Mouse (Mus musculus) embryonic facial prominence, embryonic 11.5 days (tissue): ENCODE measurements around the gene Evpl. TPM values are rescaled to one million over a fixed set of nuclear protein-coding genes. Genes with fewer than 3 reads are reported as not detected.

Experiments
- ATAC-seq: fragments of 200-750 bp; cut with Nextera tagmentation; replicated peaks from 2 replicates; pipeline ENCODE4 v1.8.0; 2017; ENCODE audit warnings: low read depth; ENCODE audit not compliant: insufficient number of reproducible peaks, low FRiP score, low TSS enrichment
- DNase-seq: peaks from one replicate; pipeline ENCODE4 v3.0.0-alpha.2; 2015; ENCODE audit warnings: low spot score
- H3K27ac ChIP-seq: fragments of 300-500 bp; sonication (generic); replicated peaks from 2 replicates; pipeline ENCODE4 v1.5.1; 2014; ENCODE audit warnings: mild to moderate bottlenecking, low read depth, low read length, control low read depth
- H3K27me3 ChIP-seq: fragments of 300-500 bp; sonication (generic); 2 replicates; pipeline ENCODE4 v1.6.1; 2014; ENCODE audit warnings: mild to moderate bottlenecking, low read length, moderate library complexity, mixed read lengths; ENCODE audit not compliant: control insufficient read depth, insufficient read depth
- H3K36me3 ChIP-seq: fragments of 300-500 bp; sonication (generic); replicated peaks from 2 replicates; pipeline ENCODE4 v1.6.1; 2014; ENCODE audit warnings: low read depth, mild to moderate bottlenecking, low read length, moderate library complexity, mixed read lengths; ENCODE audit not compliant: control insufficient read depth, insufficient read depth
- H3K4me1 ChIP-seq: fragments of 300-500 bp; sonication (generic); 2 replicates; pipeline ENCODE4 v1.6.1; 2014; ENCODE audit warnings: low read length, mixed read lengths; ENCODE audit not compliant: control insufficient read depth, insufficient read depth
- H3K4me2 ChIP-seq: fragments of 300-500 bp; sonication (generic); 2 replicates; pipeline ENCODE4 v1.6.1; 2014; ENCODE audit warnings: low read depth, mild to moderate bottlenecking, control low read depth, low read length, moderate library complexity
- H3K4me3 ChIP-seq: fragments of 300-500 bp; sonication (generic); 2 replicates; pipeline ENCODE4 v1.5.1; 2014; ENCODE audit warnings: low read depth, low read length, control low read depth
- H3K9ac ChIP-seq: fragments of 300-500 bp; sonication (generic); replicated peaks from 2 replicates; pipeline ENCODE4 v1.6.1; 2014; ENCODE audit warnings: mild to moderate bottlenecking, control low read depth, low read length
- H3K9me3 ChIP-seq: fragments of 300-500 bp; sonication (generic); replicated peaks from 2 replicates; pipeline ENCODE4 v1.6.1; 2016; ENCODE audit warnings: mild to moderate bottlenecking, low read length, inconsistent platforms, mixed read lengths; ENCODE audit not compliant: control insufficient read depth
- WGBS: fragments of 180-500 bp; shearing (Covaris S2); extraction: QIAGEN DNeasy Blood & Tissue Kit; methylation state at CpG from one replicate; pipeline ENCODE4 v1.1.7; 2014; 5-methylcytosine and 5-hydroxymethylcytosine counted together
- polyA plus RNA-seq: library from polyadenylated mRNA; unstranded; fragments of >200 nt; fragmentation: Nextera tagmentation; extraction: Ambion mirVana; gene quantifications from 2 replicates; pipeline ENCODE4 v1.2.1, GENCODE M21; 2014

Evpl gene
- polyA plus RNA-seq, 1 experiment from 2014 or later: 0.73 TPM

- H3K9me3 ChIP-seq: no peaks in the 10 kb centered on the region
- H3K36me3 ChIP-seq: no peaks in the 10 kb centered on the region; the same call in 1 of the 2 replicates
- H3K27ac ChIP-seq: no peak overlapping the region
- no peak overlapping the region for H3K4me2 ChIP-seq
- H3K4me1 ChIP-seq: no peaks in the 10 kb centered on the region
- no peak for DNase-seq
- H3K27me3 ChIP-seq: no peaks in the 10 kb centered on the region
- no peak overlapping the region for H3K9ac ChIP-seq
- no peak overlapping the region for H3K4me3 ChIP-seq
- ATAC-seq: no peak
- WGBS: 62% methylated on average over 4 of the region's 4 CpGs
Measured at GRCm38 (mm10) chr11:116206678-116207077, 31.2 kb downstream of the Evpl start.

- DNase-seq (no peak), ATAC-seq (no peak)
- WGBS: 85% methylated on average over 3 of the region's 3 CpGs
- H3K9me3 ChIP-seq: no peaks in the 10 kb centered on the region
- no peak overlapping the region for H3K9ac ChIP-seq
- no peaks in the 10 kb centered on the region; the same call in 1 of the 2 replicates for H3K36me3 ChIP-seq
- no peaks in the 10 kb centered on the region for H3K4me1 ChIP-seq
- no peak overlapping the region for H3K4me3 ChIP-seq
- no peak overlapping the region for H3K4me2 ChIP-seq
- H3K27ac ChIP-seq: no peak overlapping the region
- no peaks in the 10 kb centered on the region for H3K27me3 ChIP-seq
Measured at GRCm38 (mm10) chr11:116203150-116203549, 34.7 kb downstream of the Evpl start.

- H3K27ac ChIP-seq: no peak overlapping the region
- ATAC-seq (no peak), DNase-seq (no peak)
- H3K36me3 ChIP-seq: no peaks in the 10 kb centered on the region
- 93% methylated on average over 2 of the region's 2 CpGs for WGBS
- H3K4me1 ChIP-seq: no peaks in the 10 kb centered on the region
- no peaks in the 10 kb centered on the region for H3K9me3 ChIP-seq
- H3K9ac ChIP-seq: no peak overlapping the region
- no peaks in the 10 kb centered on the region for H3K27me3 ChIP-seq
- H3K4me2 ChIP-seq: no peak overlapping the region
- H3K4me3 ChIP-seq: no peak overlapping the region
Measured at GRCm38 (mm10) chr11:116201151-116201550, 36.7 kb downstream of the Evpl start.

- Histone ChIP-seq H3K27me3 (no peaks in the 10 kb centered on the region), H3K9ac (peak within 1 kb of the TSS; percentile 73), H3K4me2 (peak within 1 kb of the TSS; percentile 64), H3K36me3 (no peaks in the 10 kb centered on the region), H3K9me3 (no peaks in the 10 kb centered on the region), H3K4me3 (peak within 1 kb of the TSS; percentile 69), H3K4me1 (no peaks in the 10 kb centered on the region), H3K27ac (peak within 1 kb of the TSS; percentile 81)
- under 1% methylated on average over 62 of the region's 62 CpGs for WGBS
- ATAC-seq (peak; percentile 97), DNase-seq (peak; percentile 96)
Measured at GRCm38 (mm10) chr11:116198639-116199531, 39.0 kb downstream of the Evpl start, which contains the start of the genes Ten1 and Acox1. TSS of gene Ten1 (plus strand) at chr11:116198855. TSS of gene Acox1 (minus strand) at chr11:116199045.

- DNase-seq (no peak), ATAC-seq (peak; percentile 8; the same call in 1 of the 2 replicates)
- Histone ChIP-seq H3K9me3 (no peaks in the 10 kb centered on the region), H3K27ac (no peak overlapping the region), H3K27me3 (no peaks in the 10 kb centered on the region), H3K36me3 (no peaks in the 10 kb centered on the region), H3K4me3 (peak overlapping the region; percentile 69), H3K4me1 (no peaks in the 10 kb centered on the region), H3K4me2 (peak overlapping the region; percentile 64), H3K9ac (peak overlapping the region; percentile 73)
- whole genome bisulfite sequencing: 27% methylated on average over 13 of the region's 13 CpGs
Measured at GRCm38 (mm10) chr11:116198132-116198531, 39.7 kb downstream of the Evpl start.

- no peak overlapping the region for H3K4me3 ChIP-seq
- H3K9ac ChIP-seq: no peak overlapping the region
- no peak overlapping the region for H3K4me2 ChIP-seq
- H3K36me3 ChIP-seq: no peaks in the 10 kb centered on the region
- DNase-seq: no peak
- no peak for ATAC-seq
- WGBS: 94% methylated on average over 6 of the region's 6 CpGs
- H3K27ac ChIP-seq: no peak overlapping the region
- H3K27me3 ChIP-seq: no peaks in the 10 kb centered on the region
- H3K4me1 ChIP-seq: no peaks in the 10 kb centered on the region
- no peaks in the 10 kb centered on the region for H3K9me3 ChIP-seq
Measured at GRCm38 (mm10) chr11:116197584-116197906, 40.3 kb downstream of the Evpl start.

- ATAC-seq: no peak
- Histone ChIP-seq H3K4me2 (no peak overlapping the region), H3K27ac (no peak overlapping the region), H3K36me3 (no peaks in the 10 kb centered on the region), H3K4me3 (no peak overlapping the region), H3K9ac (no peak overlapping the region), H3K9me3 (no peaks in the 10 kb centered on the region), H3K27me3 (no peaks in the 10 kb centered on the region), H3K4me1 (no peaks in the 10 kb centered on the region)
- no peak for DNase-seq
- WGBS: 93% methylated on average over 18 of the region's 18 CpGs
Measured at GRCm38 (mm10) chr11:116196866-116197583, 40.9 kb downstream of the Evpl start.

- H3K4me2 ChIP-seq: no peak overlapping the region
- no peaks in the 10 kb centered on the region for H3K36me3 ChIP-seq
- no peaks in the 10 kb centered on the region for H3K4me1 ChIP-seq
- H3K9me3 ChIP-seq: no peaks in the 10 kb centered on the region
- ATAC-seq (no peak), DNase-seq (no peak)
- H3K27ac ChIP-seq: no peak overlapping the region
- H3K9ac ChIP-seq: no peak overlapping the region
- no peaks in the 10 kb centered on the region for H3K27me3 ChIP-seq
- 93% methylated on average over 3 of the region's 3 CpGs for WGBS
- H3K4me3 ChIP-seq: no peak overlapping the region
Measured at GRCm38 (mm10) chr11:116196336-116196735, 41.5 kb downstream of the Evpl start.
